Mouse (Mus musculus): ENCODE data around the gene Gbp2. TPM values are rescaled to one million over a fixed set of nuclear protein-coding genes. Genes with fewer than 3 reads are reported as not detected.
A peak's percentile ranks its signal among the peaks of the same experiment; 100 is the strongest.
"Not testable (repeated sequence)": the region's sequence is repeated elsewhere in the genome, so short reads cannot be mapped to it uniquely, and the experiment has no call there.

Gbp2 gene
- polyA plus RNA-seq, 1 experiment, result 27.3 TPM

- H3K4me3 ChIP-seq (ENCODE audit: insufficient read depth, low read length), result no peak overlapping the region
- H3K27ac ChIP-seq (ENCODE audit: insufficient read depth, low read length), result no peak overlapping the region
- H3K4me1 ChIP-seq (ENCODE audit: control insufficient read depth, insufficient read depth, low read length), result no peaks in the 10 kb centered on the region
- TF ChIP-seq POLR2A (IDR thresholded peaks at IDR 0.05; ENCODE audit: low read depth, low read length), result no peak
- no peak for TF ChIP-seq CTCF (IDR thresholded peaks at IDR 0.05; ENCODE audit: borderline replicate concordance, insufficient read depth, low read length)
These were observed 18.7 kb upstream of the Gbp2 start for GRCm38 (mm10) chr3:142601675-142602074.

GRCm38 (mm10) chr3:142618658-142619057 is 1.7 kb upstream of the Gbp2 start:
- no peaks in the 10 kb centered on the region for H3K4me1 ChIP-seq (ENCODE audit: control insufficient read depth, insufficient read depth, low read length)
- TF ChIP-seq POLR2A (IDR thresholded peaks at IDR 0.05; ENCODE audit: low read depth, low read length) (no peak), CTCF (IDR thresholded peaks at IDR 0.05; ENCODE audit: borderline replicate concordance, insufficient read depth, low read length) (no peak)
- H3K27ac ChIP-seq (ENCODE audit: insufficient read depth, low read length), result no peak overlapping the region
- H3K4me3 ChIP-seq (ENCODE audit: insufficient read depth, low read length), result no peak overlapping the region

GRCm38 (mm10) chr3:142619606-142620005 is 796 bp upstream of the Gbp2 start:
- TF ChIP-seq POLR2A (IDR thresholded peaks at IDR 0.05; ENCODE audit: low read depth, low read length), result no peak
- no peak for TF ChIP-seq CTCF (IDR thresholded peaks at IDR 0.05; ENCODE audit: borderline replicate concordance, insufficient read depth, low read length)
- H3K4me3 ChIP-seq (ENCODE audit: insufficient read depth, low read length), result no peak overlapping the region
- H3K27ac ChIP-seq (ENCODE audit: insufficient read depth, low read length), result no peak overlapping the region
- H3K4me1 ChIP-seq (ENCODE audit: control insufficient read depth, insufficient read depth, low read length), result no peaks in the 10 kb centered on the region

GRCm38 (mm10) chr3:142620956-142621562 is 657 bp downstream of the Gbp2 start:
- TF ChIP-seq POLR2A (IDR thresholded peaks at IDR 0.05; ENCODE audit: low read depth, low read length), result no peak
- no peak for TF ChIP-seq CTCF (IDR thresholded peaks at IDR 0.05; ENCODE audit: borderline replicate concordance, insufficient read depth, low read length)
- peak overlapping the region; percentile 49 for H3K4me3 ChIP-seq (ENCODE audit: insufficient read depth, low read length)
- no peaks in the 10 kb centered on the region for H3K4me1 ChIP-seq (ENCODE audit: control insufficient read depth, insufficient read depth, low read length)
- peak overlapping the region; percentile 69 for H3K27ac ChIP-seq (ENCODE audit: insufficient read depth, low read length)

GRCm38 (mm10) chr3:142630385-142630784 is 10.0 kb downstream of the Gbp2 start:
- H3K4me3 ChIP-seq (ENCODE audit: insufficient read depth, low read length), result no peak overlapping the region
- no peak for TF ChIP-seq POLR2A (IDR thresholded peaks at IDR 0.05; ENCODE audit: low read depth, low read length)
- no peak for TF ChIP-seq CTCF (IDR thresholded peaks at IDR 0.05; ENCODE audit: borderline replicate concordance, insufficient read depth, low read length)
- no peak overlapping the region for H3K27ac ChIP-seq (ENCODE audit: insufficient read depth, low read length)
- H3K4me1 ChIP-seq (ENCODE audit: control insufficient read depth, insufficient read depth, low read length), result no peaks in the 10 kb centered on the region

GRCm38 (mm10) chr3:142640201-142640600 is 19.8 kb downstream of the Gbp2 start:
- H3K4me1 ChIP-seq (ENCODE audit: control insufficient read depth, insufficient read depth, low read length), result no peaks in the 10 kb centered on the region
- no peak overlapping the region for H3K27ac ChIP-seq (ENCODE audit: insufficient read depth, low read length)
- TF ChIP-seq CTCF (IDR thresholded peaks at IDR 0.05; ENCODE audit: borderline replicate concordance, insufficient read depth, low read length), result no peak
- no peak for TF ChIP-seq POLR2A (IDR thresholded peaks at IDR 0.05; ENCODE audit: low read depth, low read length)
- no peak overlapping the region for H3K4me3 ChIP-seq (ENCODE audit: insufficient read depth, low read length)

GRCm38 (mm10) chr3:142645949-142646348 is 25.5 kb downstream of the Gbp2 start:
- not testable (repeated sequence) for H3K27ac ChIP-seq (ENCODE audit: insufficient read depth, low read length); H3K4me3 ChIP-seq (ENCODE audit: insufficient read depth, low read length); H3K4me1 ChIP-seq (ENCODE audit: control insufficient read depth, insufficient read depth, low read length)

- not testable (repeated sequence) for H3K4me3 ChIP-seq (ENCODE audit: insufficient read depth, low read length); H3K27ac ChIP-seq (ENCODE audit: insufficient read depth, low read length); H3K4me1 ChIP-seq (ENCODE audit: control insufficient read depth, insufficient read depth, low read length)
These were observed 27.4 kb downstream of the Gbp2 start for GRCm38 (mm10) chr3:142647836-142648235.

- H3K4me1 ChIP-seq (ENCODE audit: control insufficient read depth, insufficient read depth, low read length), result no peaks in the 10 kb centered on the region
- no peak overlapping the region for H3K27ac ChIP-seq (ENCODE audit: insufficient read depth, low read length)
- TF ChIP-seq POLR2A (IDR thresholded peaks at IDR 0.05; ENCODE audit: low read depth, low read length) (no peak), CTCF (IDR thresholded peaks at IDR 0.05; ENCODE audit: borderline replicate concordance, insufficient read depth, low read length) (no peak)
- no peak overlapping the region for H3K4me3 ChIP-seq (ENCODE audit: insufficient read depth, low read length)
These were observed 29.8 kb downstream of the Gbp2 start for GRCm38 (mm10) chr3:142650205-142650604.

- no peak overlapping the region for H3K27ac ChIP-seq (ENCODE audit: insufficient read depth, low read length)
- no peaks in the 10 kb centered on the region for H3K4me1 ChIP-seq (ENCODE audit: control insufficient read depth, insufficient read depth, low read length)
- TF ChIP-seq CTCF (IDR thresholded peaks at IDR 0.05; ENCODE audit: borderline replicate concordance, insufficient read depth, low read length) (no peak), POLR2A (IDR thresholded peaks at IDR 0.05; ENCODE audit: low read depth, low read length) (no peak)
- no peak overlapping the region for H3K4me3 ChIP-seq (ENCODE audit: insufficient read depth, low read length)
These were observed 44.3 kb downstream of the Gbp2 start for GRCm38 (mm10) chr3:142664723-142665122.

- Histone ChIP-seq H3K4me1 (ENCODE audit: control insufficient read depth, insufficient read depth, low read length) (no peaks in the 10 kb centered on the region), H3K4me3 (ENCODE audit: insufficient read depth, low read length) (no peak overlapping the region), H3K27ac (ENCODE audit: insufficient read depth, low read length) (no peak overlapping the region)
- TF ChIP-seq CTCF (IDR thresholded peaks at IDR 0.05; ENCODE audit: borderline replicate concordance, insufficient read depth, low read length), result no peak
- no peak for TF ChIP-seq POLR2A (IDR thresholded peaks at IDR 0.05; ENCODE audit: low read depth, low read length)
These were observed 54.2 kb downstream of the Gbp2 start for GRCm38 (mm10) chr3:142674607-142675006.

Other genes starting within 250 kb of the Gbp2 start
- gene Pdlim5, start 224.9 kb upstream of the Gbp2 start, polyA plus RNA-seq (2011; ENCODE audit: insufficient read length, low read depth, missing spikeins), result 192 and 292 TPM in 2 replicates
- gene Gbp5, start 126.6 kb upstream of the Gbp2 start, polyA plus RNA-seq (2011; ENCODE audit: insufficient read length, low read depth, missing spikeins), result 0.67 TPM in 1 of 2 replicates, not detected in the other
- gene Gbp7, start 90.3 kb upstream of the Gbp2 start, polyA plus RNA-seq (2011; ENCODE audit: insufficient read length, low read depth, missing spikeins), result 3.3 and 6.4 TPM in 2 replicates
- gene Gbp3, start 60.6 kb upstream of the Gbp2 start, polyA plus RNA-seq (2011; ENCODE audit: insufficient read length, low read depth, missing spikeins), result 4.8 and 7.6 TPM in 2 replicates
- not detected in 2 replicates for gene Gbp2b, start 25.8 kb upstream of the Gbp2 start, polyA plus RNA-seq (2011; ENCODE audit: insufficient read length, low read depth, missing spikeins)
- 10.8 and 18.8 TPM in 2 replicates for gene Kyat3, start 80.4 kb downstream of the Gbp2 start, polyA plus RNA-seq (2011; ENCODE audit: insufficient read length, low read depth, missing spikeins)
- gene Gtf2b, start 144.4 kb downstream of the Gbp2 start, polyA plus RNA-seq (2011; ENCODE audit: insufficient read length, low read depth, missing spikeins), result 35.2 and 36.0 TPM in 2 replicates